Mouse (Mus musculus): Measurements from ENCODE around the gene Gbf1. TPM values are rescaled to one million over a fixed set of nuclear protein-coding genes. Genes with fewer than 3 reads are reported as not detected.

Gene Gbf1
- polyA plus RNA-seq, 1 experiment from 2014 or later: 71.8 TPM

GRCm38 (mm10) chr19:46309651-46310305 lies 157.5 kb downstream of the Gbf1 start:
- Histone ChIP-seq H3K4me2 (ENCODE audit: low read length) (no peak overlapping the region), H3K36me3 (ENCODE audit: control insufficient read depth, insufficient read depth, low read length) (peaks cover 34% of the 10 kb centered on the region), H3K4me3 (replicated peaks; ENCODE audit: low read depth, low read length) (no peak overlapping the region), H3K27ac (replicated peaks; ENCODE audit: low read depth, low read length) (no peak overlapping the region), H3K9ac (replicated peaks; ENCODE audit: low read length) (no peak overlapping the region), H3K27me3 (ENCODE audit: control insufficient read depth, insufficient read depth, low read length) (peaks cover 36% of the 10 kb centered on the region), H3K4me1 (ENCODE audit: control insufficient read depth, insufficient read depth, low read length) (peaks cover 9% of the 10 kb centered on the region), H3K9me3 (ENCODE audit: control insufficient read depth, low read length) (no peaks in the 10 kb centered on the region)
- no peak for DNase-seq
- whole genome bisulfite sequencing: 83% methylated on average over 21 of the region's 21 CpGs
- no peak for ATAC-seq (ENCODE audit: low FRiP score, low TSS enrichment)

- H3K27me3 ChIP-seq (ENCODE audit: control insufficient read depth, insufficient read depth, low read length): peaks cover 40% of the 10 kb centered on the region
Measured at GRCm38 (mm10) chr19:46310312-46310865, 158.1 kb downstream of the Gbf1 start.

GRCm38 (mm10) chr19:46311341-46311740 lies 159.0 kb downstream of the Gbf1 start:
- Histone ChIP-seq H3K4me1 (ENCODE audit: control insufficient read depth, insufficient read depth, low read length) (peaks cover 4% of the 10 kb centered on the region; the same call in 1 of the 2 replicates), H3K9me3 (ENCODE audit: control insufficient read depth, low read length) (no peaks in the 10 kb centered on the region), H3K36me3 (ENCODE audit: control insufficient read depth, insufficient read depth, low read length) (peaks cover 38% of the 10 kb centered on the region), H3K9ac (replicated peaks; ENCODE audit: low read length) (no peak overlapping the region), H3K27me3 (ENCODE audit: control insufficient read depth, insufficient read depth, low read length) (peaks cover 46% of the 10 kb centered on the region), H3K27ac (replicated peaks; ENCODE audit: low read depth, low read length) (no peak overlapping the region), H3K4me3 (replicated peaks; ENCODE audit: low read depth, low read length) (no peak overlapping the region), H3K4me2 (ENCODE audit: low read length) (no peak overlapping the region)
- ATAC-seq (ENCODE audit: low FRiP score, low TSS enrichment) (no peak), DNase-seq (no peak)
- WGBS: 90% methylated on average over 9 of the region's 9 CpGs

More at GRCm38 (mm10) chr19:46310312-46310865, 158.1 kb downstream of the Gbf1 start:
- H3K9ac ChIP-seq (replicated peaks; ENCODE audit: low read length): no peak overlapping the region
- peaks cover 38% of the 10 kb centered on the region for H3K36me3 ChIP-seq (ENCODE audit: control insufficient read depth, insufficient read depth, low read length)
- H3K27ac ChIP-seq (replicated peaks; ENCODE audit: low read depth, low read length): no peak overlapping the region
- H3K4me2 ChIP-seq (ENCODE audit: low read length): no peak overlapping the region
- WGBS: 89% methylated on average over 12 of the region's 12 CpGs
- H3K9me3 ChIP-seq (ENCODE audit: control insufficient read depth, low read length): no peaks in the 10 kb centered on the region
- peaks cover 4% of the 10 kb centered on the region; the same call in 1 of the 2 replicates for H3K4me1 ChIP-seq (ENCODE audit: control insufficient read depth, insufficient read depth, low read length)
- ATAC-seq (ENCODE audit: low FRiP score, low TSS enrichment): no peak
- no peak overlapping the region for H3K4me3 ChIP-seq (replicated peaks; ENCODE audit: low read depth, low read length)
- DNase-seq: no peak

GRCm38 (mm10) chr19:46312566-46312965 lies 160.3 kb downstream of the Gbf1 start:
- Histone ChIP-seq H3K27ac (replicated peaks; ENCODE audit: low read depth, low read length) (no peak overlapping the region), H3K9me3 (ENCODE audit: control insufficient read depth, low read length) (no peaks in the 10 kb centered on the region), H3K4me2 (ENCODE audit: low read length) (no peak overlapping the region), H3K36me3 (ENCODE audit: control insufficient read depth, insufficient read depth, low read length) (peaks cover 38% of the 10 kb centered on the region), H3K27me3 (ENCODE audit: control insufficient read depth, insufficient read depth, low read length) (peaks cover 52% of the 10 kb centered on the region), H3K4me3 (replicated peaks; ENCODE audit: low read depth, low read length) (no peak overlapping the region), H3K4me1 (ENCODE audit: control insufficient read depth, insufficient read depth, low read length) (peaks cover 6% of the 10 kb centered on the region; the same call in 1 of the 2 replicates), H3K9ac (replicated peaks; ENCODE audit: low read length) (no peak overlapping the region)
- DNase-seq (no peak), ATAC-seq (ENCODE audit: low FRiP score, low TSS enrichment) (no peak)
- WGBS: 93% methylated on average over 21 of the region's 21 CpGs

GRCm38 (mm10) chr19:46313116-46313515 lies 160.8 kb downstream of the Gbf1 start:
- no peak for DNase-seq
- WGBS: 89% methylated on average over 9 of the region's 9 CpGs
- Histone ChIP-seq H3K27ac (replicated peaks; ENCODE audit: low read depth, low read length) (no peak overlapping the region), H3K9ac (replicated peaks; ENCODE audit: low read length) (no peak overlapping the region), H3K4me1 (ENCODE audit: control insufficient read depth, insufficient read depth, low read length) (peaks cover 8% of the 10 kb centered on the region), H3K27me3 (ENCODE audit: control insufficient read depth, insufficient read depth, low read length) (peaks cover 50% of the 10 kb centered on the region), H3K36me3 (ENCODE audit: control insufficient read depth, insufficient read depth, low read length) (peaks cover 38% of the 10 kb centered on the region), H3K4me2 (ENCODE audit: low read length) (no peak overlapping the region), H3K9me3 (ENCODE audit: control insufficient read depth, low read length) (no peaks in the 10 kb centered on the region), H3K4me3 (replicated peaks; ENCODE audit: low read depth, low read length) (no peak overlapping the region)
- no peak for ATAC-seq (ENCODE audit: low FRiP score, low TSS enrichment)

GRCm38 (mm10) chr19:46313591-46313990 lies 161.3 kb downstream of the Gbf1 start:
- peaks cover 38% of the 10 kb centered on the region for H3K36me3 ChIP-seq (ENCODE audit: control insufficient read depth, insufficient read depth, low read length)
- H3K9ac ChIP-seq (replicated peaks; ENCODE audit: low read length): no peak overlapping the region
- no peak overlapping the region for H3K4me2 ChIP-seq (ENCODE audit: low read length)
- WGBS: 74% methylated on average over 6 of the region's 6 CpGs
- peaks cover 47% of the 10 kb centered on the region for H3K27me3 ChIP-seq (ENCODE audit: control insufficient read depth, insufficient read depth, low read length)
- no peak overlapping the region for H3K27ac ChIP-seq (replicated peaks; ENCODE audit: low read depth, low read length)
- ATAC-seq (ENCODE audit: low FRiP score, low TSS enrichment) (no peak), DNase-seq (no peak)
- no peak overlapping the region for H3K4me3 ChIP-seq (replicated peaks; ENCODE audit: low read depth, low read length)
- no peaks in the 10 kb centered on the region for H3K9me3 ChIP-seq (ENCODE audit: control insufficient read depth, low read length)
- H3K4me1 ChIP-seq (ENCODE audit: control insufficient read depth, insufficient read depth, low read length): peaks cover 12% of the 10 kb centered on the region

GRCm38 (mm10) chr19:46314151-46314601 lies 161.9 kb downstream of the Gbf1 start:
- Histone ChIP-seq H3K4me2 (ENCODE audit: low read length) (no peak overlapping the region), H3K27ac (replicated peaks; ENCODE audit: low read depth, low read length) (no peak overlapping the region), H3K36me3 (ENCODE audit: control insufficient read depth, insufficient read depth, low read length) (peaks cover 38% of the 10 kb centered on the region), H3K27me3 (ENCODE audit: control insufficient read depth, insufficient read depth, low read length) (peaks cover 47% of the 10 kb centered on the region), H3K4me3 (replicated peaks; ENCODE audit: low read depth, low read length) (no peak overlapping the region), H3K4me1 (ENCODE audit: control insufficient read depth, insufficient read depth, low read length) (peaks cover 18% of the 10 kb centered on the region), H3K9me3 (ENCODE audit: control insufficient read depth, low read length) (no peaks in the 10 kb centered on the region), H3K9ac (replicated peaks; ENCODE audit: low read length) (no peak overlapping the region)
- ATAC-seq (ENCODE audit: low FRiP score, low TSS enrichment) (no peak), DNase-seq (no peak)
- 15% methylated on average over 18 of the region's 18 CpGs for WGBS

GRCm38 (mm10) chr19:46314872-46315742 lies 162.8 kb downstream of the Gbf1 start:
- Histone ChIP-seq H3K9ac (replicated peaks; ENCODE audit: low read length) (no peak overlapping the region), H3K36me3 (ENCODE audit: control insufficient read depth, insufficient read depth, low read length) (peaks cover 38% of the 10 kb centered on the region), H3K4me3 (replicated peaks; ENCODE audit: low read depth, low read length) (no peak overlapping the region), H3K4me2 (ENCODE audit: low read length) (no peak overlapping the region), H3K4me1 (ENCODE audit: control insufficient read depth, insufficient read depth, low read length) (peaks cover 26% of the 10 kb centered on the region), H3K27me3 (ENCODE audit: control insufficient read depth, insufficient read depth, low read length) (peaks cover 53% of the 10 kb centered on the region), H3K9me3 (ENCODE audit: control insufficient read depth, low read length) (no peaks in the 10 kb centered on the region), H3K27ac (replicated peaks; ENCODE audit: low read depth, low read length) (no peak overlapping the region)
- ATAC-seq (ENCODE audit: low FRiP score, low TSS enrichment): no peak
- 43% methylated on average over 14 of the region's 14 CpGs for WGBS
- DNase-seq: no peak

Measured in midbrain, embryonic 14.5 days (tissue).